Mouse (Mus musculus): ENCODE measurements around the gene Hist3h2ba.

Gene Hist3h2ba

DNA sequence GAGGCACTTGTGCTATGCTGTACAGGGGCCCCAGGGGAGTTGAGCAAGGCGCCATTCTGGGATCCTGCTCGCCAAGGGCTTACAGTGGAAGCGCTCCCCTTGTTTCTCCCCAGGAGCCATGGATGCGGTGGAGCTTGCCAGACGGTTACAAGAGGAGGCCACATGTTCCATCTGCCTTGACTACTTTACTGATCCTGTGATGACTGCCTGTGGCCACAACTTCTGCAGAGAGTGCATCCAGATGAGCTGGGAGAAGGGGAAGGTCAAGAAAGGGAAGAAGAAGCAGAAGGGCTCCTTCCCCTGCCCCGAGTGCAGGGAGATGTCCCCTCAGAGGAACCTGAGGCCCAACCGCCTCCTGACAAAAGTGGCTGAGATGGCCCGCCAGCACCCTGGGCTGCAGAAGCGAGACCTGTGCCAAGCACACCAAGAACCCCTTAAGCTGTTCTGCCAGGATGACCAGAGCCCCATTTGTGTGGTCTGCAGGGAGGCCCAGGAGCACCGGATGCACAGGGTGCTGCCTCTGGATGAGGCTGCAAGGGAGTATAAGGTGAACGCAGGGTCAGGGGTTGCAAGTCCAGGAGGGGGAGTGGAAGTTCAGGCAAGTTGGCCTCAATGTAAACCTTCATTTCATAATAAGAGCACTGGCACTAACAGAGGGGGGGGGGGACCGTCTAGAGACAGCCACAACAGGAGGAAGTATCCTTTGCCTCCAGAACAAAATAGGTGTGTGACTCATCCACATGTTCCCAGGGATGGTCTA is 16.5 kb downstream of the Hist3h2ba start:
- no peak for DNase-seq

DNA sequence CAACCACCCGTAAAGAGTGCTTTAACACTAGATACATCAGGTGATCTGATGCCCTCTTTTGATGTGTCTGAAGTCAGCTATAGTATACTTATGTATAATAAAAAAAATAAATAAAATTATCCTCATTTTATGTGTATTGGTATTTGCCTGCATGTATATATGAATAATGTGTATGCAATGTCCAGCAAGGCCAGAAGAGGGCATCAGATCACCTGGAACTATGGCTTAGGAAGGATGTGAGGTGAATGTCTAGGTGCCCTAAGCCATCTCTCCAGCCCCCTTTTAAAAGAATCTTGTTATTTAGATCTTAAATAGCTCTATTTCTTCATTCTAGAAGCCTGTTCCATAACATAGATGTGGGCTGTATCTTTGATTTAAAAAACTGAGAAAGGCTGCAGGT is 18.6 kb downstream of the Hist3h2ba start:
- DNase-seq = peak; percentile 37 to 65

DNA sequence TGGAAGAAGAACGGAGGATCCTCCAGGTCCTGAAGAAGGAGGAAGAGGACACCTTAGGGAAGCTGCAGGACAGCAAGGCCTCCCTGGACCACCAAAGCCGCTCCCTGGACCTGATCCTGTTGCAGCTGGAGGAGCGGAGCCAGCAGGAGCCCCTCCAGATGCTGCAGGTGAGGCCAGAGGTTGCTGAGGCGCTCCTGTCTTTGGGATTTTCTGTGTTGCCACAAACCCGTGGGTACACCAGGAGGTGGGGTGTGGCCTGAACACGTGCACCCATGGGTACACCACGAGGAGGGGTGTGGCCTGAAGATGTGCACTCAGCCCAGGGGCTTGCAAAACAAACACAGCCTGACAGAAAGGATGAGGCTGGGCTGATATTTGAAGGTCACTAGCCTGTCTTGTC is 19.8 kb downstream of the Hist3h2ba start:
- peak in 1 of 2 experiments; percentile 35 for DNase-seq

DNA sequence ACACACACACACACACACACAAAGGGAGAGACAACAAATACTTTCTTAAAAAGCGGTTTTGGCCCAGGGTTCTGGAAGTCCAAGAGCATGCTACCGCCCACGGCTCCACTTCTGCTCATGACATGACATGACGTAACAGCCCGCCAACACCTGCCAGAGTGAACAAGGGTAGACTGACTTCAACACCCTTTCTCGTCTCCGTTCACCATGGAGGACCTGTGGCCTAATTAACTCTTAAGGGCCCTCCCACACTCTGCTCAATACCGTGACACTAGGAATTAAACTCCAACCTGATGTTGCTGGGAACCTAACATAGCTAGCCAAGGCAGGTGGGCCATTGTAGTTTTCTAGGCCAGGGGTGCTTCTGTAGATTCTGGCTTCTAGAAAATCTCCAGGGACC is 20.3 kb downstream of the Hist3h2ba start:
- peak; percentile 31 to 70 for DNase-seq

DNA sequence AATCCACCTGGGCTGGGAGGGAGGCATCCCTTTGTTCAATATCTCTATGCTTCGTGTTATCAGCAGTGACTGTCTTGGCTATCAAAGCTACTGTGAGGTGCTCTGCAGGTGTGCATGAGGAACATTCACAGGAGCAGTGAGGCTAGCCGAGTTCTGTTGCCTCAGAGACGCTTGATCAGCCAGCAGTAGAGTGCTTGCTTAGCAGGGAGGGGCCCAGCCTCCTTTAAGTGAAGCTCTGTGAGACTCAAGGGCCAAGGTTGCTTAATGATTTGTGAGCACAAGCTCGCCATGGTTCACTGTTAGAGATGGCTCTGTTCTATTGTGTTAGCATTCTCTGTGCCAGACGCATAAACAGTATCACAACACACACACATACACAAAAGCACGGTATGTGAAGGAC is 20.9 kb downstream of the Hist3h2ba start:
- peak; percentile 64 to 86 for DNase-seq

DNA sequence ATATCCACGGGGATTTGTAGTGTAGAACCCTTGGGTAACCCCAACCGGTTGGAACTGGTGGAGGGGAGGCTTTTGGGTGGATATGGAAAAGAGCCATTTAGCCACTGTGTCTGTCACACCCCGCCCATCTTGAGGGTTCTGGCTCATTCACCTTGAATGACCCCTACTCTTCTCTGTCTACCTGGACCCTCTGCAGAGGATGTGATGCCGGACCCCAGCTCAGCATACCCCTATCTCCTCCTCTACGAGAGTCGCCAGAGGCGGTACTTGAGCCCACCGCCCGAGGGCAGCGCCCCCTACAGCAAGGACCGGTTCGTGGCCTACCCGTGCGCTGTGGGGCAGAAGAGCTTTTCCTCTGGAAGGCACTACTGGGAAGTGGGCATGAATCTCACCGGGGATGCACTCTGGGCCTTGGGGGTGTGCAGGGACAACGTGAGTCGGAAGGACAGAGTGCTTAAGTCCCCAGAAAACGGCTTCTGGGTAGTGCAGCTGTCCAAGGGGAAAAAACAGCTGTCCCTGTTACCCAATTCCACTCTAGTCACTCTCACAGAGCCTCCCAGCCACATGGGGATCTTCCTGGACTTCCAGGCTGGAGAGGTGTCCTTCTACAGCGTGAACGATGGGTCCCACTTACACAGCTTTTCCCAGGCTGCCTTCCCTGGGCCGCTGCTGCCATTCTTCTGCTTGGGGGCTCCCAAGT is 22.3 kb downstream of the Hist3h2ba start:
- peak in 1 of 2 experiments; percentile 42 for DNase-seq

DNA sequence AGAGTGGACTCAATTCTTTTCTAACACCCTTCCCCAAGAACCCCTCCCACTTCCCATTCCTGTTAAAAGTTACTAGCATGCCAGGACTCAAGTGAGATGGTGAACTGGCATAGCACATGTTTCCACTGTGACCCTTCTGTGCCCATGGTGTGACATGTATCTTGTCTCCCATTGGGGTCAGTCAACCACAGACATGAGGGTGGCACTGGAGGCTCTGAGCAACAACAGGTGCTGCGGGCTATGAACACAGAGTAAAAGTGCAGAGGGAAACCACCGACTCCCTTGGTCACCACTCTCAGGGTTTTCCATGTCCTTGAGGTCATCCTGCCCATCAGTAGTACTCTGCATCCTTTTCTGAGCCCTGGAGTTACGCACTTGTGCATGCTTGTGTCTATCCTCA is 23.1 kb downstream of the Hist3h2ba start:
- DNase-seq = no peak

DNA sequence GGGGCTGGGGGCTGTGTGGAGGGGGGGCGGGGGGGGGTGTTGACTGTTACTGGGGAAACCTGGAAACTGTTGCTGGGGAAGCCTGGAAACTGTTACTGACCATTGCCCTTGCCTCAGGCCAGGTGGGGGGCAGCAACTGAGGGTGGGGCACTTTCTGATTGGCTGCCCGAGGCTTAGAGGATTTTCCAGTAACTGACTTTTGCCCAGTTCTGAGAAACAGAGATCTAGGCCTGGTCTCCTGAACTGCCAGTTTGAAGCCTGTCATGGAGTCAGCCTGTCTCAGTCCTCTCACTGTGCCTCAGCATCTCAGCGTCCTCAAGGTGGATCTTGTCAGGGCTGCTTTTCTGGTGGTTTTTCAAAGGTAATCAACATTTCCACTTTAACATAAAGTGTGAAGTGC is 25.7 kb downstream of the Hist3h2ba start:
- DNase-seq = peak in 1 of 2 experiments; percentile 70

DNA sequence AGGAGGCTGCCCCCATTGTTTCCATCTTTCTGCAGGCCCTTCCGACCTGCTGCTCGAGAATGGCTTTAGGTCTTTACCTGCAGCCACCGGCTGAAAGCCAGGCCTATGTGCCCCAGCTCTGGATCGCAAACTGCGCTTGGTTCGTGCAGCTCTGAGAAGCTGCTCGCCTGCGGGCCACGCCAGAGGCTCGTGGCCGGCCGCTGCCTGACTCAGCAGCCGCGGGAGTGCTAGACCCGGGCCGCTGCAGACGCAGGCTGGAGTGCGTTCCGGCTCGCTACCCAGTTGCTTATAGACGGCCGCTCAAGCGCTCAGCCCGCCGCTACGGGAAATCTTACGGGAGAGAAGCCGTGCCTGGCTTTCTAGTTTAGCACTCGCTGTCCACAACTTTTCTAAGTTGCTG is 28.4 kb downstream of the Hist3h2ba start:
- DNase-seq = peak; percentile 51 to 70

DNA sequence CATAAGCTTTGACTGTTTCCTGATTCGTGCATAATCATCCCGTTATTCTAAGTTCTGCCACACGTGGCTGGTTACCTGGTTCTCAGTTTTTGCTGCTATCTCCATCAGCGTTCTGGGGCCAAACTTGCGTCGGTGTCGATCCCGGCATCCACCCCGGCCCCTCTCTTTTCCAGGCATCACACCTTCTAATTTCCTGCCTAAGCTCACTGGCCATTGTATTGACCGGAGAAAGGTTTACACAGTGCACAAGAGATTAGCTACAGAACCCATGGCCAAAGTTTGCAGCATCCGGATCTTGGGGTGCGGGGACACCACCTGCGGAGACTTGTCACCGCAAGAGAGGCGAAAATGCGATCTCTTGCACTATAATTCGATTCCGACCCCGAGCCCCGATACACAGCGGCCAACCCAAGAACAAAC is 28.9 kb downstream of the Hist3h2ba start:
- peak in 1 of 2 experiments; percentile 40 for DNase-seq

DNA sequence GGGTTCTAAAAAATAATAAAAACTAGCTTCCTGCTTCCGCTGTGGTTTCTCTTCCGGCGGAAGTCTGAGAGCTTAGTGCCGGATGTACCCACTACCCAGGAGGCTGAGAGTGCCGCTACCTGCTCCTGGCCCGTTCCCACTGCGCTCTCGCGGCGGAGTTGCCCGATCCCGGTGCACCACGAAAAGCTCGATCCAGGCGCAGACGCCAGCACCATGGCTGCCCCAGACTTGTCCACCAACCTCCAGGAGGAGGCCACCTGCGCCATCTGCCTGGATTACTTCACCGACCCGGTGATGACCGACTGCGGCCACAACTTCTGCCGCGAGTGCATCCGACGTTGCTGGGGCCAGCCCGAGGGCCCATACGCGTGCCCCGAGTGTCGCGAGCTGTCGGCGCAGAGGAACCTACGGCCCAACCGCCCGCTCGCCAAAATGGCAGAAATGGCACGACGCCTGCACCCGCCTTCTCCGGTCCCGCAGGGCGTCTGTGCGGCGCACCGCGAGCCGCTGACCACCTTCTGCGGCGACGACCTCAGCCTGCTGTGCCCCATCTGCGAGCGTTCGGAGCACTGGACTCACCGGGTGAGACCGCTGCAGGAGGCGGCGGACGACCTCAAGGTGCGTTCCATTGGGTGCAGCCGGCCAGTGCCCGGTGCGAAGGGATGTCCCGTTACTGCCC is 29.4 kb downstream of the Hist3h2ba start, which contains the start of gene Trim11:
Gene Trim11 (plus strand): TSS at position 67 of the 679 bp plus-strand sequence.
- peak; percentile 67 to 82 for DNase-seq

DNA sequence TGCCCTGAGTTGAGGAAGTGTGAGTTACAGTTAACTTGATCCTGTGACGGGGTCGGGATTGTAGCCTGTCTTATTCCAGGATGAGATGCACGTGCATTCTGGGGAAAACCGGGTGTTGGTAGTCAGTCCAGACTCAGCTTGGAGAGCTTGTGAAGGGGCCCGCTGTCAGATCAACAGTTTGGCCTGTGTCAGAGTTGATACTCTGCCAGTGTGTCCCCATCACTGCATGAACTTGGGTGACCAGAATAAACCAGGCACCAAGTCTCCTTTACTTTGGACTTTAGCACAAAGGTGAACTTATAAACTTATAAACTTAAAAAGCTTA is 29.9 kb downstream of the Hist3h2ba start:
- DNase-seq = peak; percentile 24 to 57

DNA sequence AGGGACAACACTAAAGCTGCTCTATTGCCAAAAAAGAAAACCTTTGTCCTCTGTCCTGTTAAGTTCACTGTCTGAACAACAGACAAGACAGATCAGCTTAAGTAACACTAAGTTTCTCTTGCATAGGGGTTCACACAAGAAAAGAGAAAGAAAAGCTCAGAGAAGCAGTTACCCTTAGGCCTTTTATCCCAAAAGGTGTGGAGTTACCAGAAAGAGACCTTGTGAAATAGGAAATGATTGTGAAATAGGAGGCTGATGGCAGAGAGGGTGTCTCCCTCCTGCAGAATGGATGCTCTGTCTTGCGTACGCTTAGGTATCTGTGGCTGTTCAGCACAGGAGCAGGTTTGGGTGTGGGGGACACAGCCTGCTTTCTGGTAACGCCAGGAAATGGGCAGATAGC is 30.5 kb downstream of the Hist3h2ba start:
- DNase-seq = no peak

DNA sequence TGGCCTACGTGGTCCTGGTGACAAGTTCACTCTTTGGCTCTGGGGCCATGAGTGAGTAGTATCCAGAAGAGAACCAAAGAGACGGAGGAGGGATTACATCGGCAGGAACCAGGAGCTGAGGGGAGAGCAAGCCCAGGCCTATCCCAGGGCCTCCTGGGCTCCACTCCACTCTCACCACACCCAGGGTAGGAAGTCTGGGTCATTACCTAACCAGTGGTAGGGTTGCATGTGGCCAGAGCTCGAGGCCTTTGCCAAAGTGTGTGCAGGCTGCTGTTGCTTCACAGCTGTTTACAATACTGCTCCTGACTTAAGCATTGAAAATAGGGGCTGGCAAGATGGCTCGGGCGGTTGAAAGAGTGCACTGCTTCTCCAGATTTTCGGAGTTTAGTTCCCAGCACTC is 30.9 kb downstream of the Hist3h2ba start:
- peak in 1 of 2 experiments; percentile 57 for DNase-seq

DNA sequence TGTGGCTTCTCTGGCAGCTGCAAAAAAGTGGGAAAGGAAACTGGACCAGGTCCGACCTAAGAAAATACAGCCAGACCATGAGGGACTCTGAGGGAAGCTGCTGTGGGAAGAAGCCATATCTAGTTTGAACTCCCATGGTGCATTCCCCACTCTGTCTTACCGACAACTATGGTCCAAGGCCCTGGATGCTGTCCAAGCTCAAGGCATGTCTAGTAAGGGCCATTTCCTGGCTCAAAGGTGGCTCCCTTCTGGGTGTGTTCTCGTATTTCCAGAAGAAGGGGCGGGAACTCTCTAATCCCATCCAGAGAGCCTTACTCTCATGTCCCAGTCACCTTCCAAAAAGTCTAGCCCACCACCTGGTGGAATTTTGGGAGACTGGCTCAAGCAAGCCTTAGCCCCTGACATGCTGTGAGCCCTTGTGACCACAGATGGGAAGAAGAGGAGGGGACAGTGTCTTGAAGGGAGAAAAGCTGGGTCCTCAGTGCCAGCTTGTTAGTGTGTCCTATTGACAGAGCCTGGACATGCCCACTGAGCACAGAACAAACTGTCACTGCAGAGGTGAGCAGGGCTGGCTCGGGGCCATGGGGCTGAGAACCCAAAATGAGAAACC is 31.8 kb downstream of the Hist3h2ba start:
- peak; percentile 84 for DNase-seq

DNA sequence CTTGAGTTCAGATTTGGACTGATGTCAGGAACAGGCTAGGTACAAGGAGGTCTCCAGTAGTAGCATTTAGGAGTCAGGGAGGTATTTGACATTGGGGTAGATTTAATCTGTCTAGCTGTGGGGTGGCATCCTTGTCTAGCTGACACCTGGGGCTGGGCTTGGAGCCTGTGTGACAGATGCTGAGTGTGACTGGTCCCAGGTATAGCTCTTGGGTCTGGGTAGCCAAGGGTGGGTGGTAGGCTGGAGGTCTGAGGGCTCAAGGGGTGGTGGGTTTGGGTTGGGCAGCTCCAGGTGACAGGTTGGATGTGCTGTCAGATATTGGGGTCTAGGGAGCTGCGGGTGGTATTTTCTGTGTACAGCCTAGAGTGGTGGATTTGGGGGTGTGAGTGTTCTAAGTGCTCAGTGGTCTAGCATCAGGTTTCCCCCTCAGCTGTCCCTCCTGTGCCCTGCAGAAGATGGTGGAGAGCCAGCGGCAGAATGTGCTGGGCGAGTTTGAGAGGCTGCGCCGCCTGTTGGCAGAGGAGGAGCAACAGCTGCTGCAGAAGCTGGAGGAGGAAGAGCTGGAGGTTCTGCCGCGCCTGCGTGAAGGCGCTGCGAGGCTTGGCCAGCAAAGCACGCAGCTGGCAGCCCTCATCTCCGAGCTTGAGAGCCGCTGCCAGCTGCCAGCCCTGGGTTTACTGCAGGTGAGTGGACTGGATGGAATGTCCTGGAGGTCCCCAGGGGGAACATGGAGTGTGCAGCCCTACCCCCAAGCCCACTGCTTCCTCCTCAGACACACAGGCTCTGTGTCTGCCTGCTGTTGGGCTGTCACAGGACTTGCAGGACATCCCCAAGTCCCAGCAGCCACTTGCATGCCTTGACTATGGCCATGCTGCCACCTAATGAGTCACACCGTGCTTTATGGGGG is 33.1 kb downstream of the Hist3h2ba start:
- DNase-seq = peak; percentile 48 to 72

DNA sequence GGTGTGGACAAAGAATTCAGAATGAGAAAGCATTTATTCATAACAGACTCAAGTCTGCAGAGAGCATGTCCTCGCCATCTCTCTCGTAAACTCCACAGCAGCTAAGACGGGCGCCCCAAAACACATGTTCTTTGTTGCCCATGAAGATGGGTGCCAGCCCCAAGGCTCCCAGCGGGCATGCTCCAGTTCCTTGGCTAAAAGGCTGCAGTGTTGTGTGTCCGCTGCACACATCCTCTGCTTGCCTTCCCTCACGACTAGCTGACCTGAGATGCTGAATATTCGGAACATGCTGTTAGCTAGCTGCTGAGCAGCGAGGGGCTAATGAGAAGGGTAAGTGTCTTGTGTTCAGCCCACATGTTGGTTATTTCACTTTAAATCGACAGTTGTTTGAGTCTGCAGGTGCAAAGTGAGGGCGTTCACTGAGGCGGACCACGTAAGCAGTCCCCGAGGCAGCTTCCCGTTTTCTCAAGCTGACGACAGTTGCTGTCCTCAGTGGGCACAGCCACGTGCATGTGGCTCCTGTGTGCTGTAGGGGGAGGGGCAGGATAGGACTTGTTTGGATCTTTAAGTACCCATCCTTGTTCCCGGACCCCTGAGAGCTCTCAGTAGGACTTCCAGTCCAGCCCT is 33.9 kb downstream of the Hist3h2ba start:
- peak in 1 of 2 experiments; percentile 28 for DNase-seq

DNA sequence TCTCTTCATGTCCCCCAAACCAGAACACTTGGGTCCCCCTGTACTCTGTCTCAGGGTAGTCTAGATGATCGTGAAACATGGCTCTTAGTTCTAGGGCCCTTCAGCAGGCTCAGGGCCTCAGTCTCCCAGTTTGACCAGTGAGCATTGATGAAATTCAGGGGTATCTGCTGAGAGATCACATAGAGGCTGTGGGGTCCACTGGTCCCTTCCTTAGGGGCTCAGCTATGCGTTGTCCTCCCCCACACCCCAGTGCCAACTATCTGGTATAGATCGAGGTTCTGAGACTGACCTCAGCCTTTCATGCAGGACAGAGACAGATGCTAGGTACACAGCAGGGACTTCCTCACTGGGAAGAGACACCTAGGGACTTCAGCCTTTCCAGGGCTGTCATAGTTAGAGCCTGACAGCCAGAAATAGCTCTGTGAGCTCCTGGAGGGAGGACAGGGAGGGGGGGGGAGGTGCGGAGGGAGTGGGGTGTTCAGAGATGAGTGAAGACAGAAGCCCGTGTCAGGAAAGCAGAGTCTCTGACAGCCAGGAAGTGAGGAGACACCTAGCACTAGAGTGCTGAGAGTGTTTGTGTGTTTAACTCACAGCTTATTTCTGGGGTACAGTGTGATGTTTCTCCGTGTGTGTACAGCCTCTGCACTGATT is 35.1 kb downstream of the Hist3h2ba start:
- peak in 1 of 2 experiments; percentile 10 for DNase-seq

DNA sequence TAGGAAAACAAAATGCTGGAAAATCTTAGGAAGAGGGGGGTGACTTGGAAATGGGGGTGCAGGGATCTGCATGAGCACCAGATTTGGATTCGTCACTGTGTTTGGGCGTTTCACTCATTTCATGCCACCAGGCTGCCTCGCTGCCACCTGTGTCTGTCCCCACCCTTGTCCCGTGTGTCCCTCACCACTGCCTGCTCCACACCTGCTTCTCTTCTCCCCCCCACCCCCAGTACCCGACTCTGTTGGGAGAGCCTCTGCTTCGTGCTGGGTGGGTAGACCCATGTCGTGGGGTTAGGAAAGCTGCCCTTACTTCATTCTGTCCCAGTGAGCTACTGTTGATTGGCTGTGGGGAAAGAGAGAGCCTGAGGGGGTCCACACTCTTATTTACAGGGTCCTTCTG is 35.9 kb downstream of the Hist3h2ba start:
- peak in 1 of 2 experiments; percentile 21 for DNase-seq

DNA sequence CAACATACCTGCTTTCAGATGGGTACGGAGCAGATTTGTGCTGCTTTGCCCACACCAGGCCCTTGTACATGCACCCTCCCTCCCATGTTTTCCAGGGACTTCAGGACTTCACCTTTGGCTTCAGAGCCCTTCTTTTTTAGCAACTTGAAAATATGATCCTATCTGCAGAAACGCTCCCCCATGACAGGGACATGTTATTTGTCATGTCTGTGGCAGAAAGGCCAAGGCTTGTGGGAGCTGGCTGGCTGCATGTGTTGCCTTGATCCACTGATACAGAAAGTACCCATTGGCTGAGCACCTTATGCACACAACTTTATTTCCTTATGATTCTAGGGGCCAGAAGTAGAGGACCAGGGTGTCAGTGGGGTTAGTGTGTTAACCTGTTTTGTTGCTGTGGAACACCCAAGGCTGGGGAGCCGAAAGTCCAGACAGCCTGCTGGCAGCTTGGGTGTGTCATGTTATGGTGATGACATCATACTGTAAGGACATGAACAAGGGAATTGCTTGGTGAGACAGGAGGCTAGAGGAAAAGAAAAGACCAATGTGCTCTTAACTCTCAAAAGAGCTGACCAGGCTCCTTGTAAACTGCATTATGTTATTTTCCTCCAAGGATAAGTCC is 36.7 kb downstream of the Hist3h2ba start:
- DNase-seq = peak in 1 of 2 experiments; percentile 35

DNA sequence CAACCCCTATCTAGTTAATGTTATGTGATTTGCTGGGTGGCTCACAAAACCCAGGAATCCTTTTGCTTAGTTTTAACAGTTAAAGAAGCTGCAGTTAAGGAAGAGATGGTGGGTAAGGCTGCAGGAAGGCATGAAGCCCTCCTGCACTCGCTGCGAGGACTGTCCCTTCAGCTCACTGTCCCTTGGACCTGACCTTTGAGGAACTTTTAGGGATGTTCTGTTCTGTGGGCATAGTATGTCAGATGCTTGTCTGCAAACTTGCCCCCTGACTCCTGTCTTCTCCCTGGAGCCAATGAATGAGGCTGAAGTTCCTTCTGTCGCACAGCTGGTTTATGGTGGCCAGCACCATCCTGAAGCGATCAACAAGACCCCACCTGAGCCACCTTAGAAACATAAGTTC is 40.4 kb downstream of the Hist3h2ba start:
- peak in 1 of 2 experiments; percentile 24 for DNase-seq

Data from kidney, postnatal 25 days (tissue).